Mouse (Mus musculus) forebrain, embryonic 12.5 days (tissue): ENCODE results near the gene Zfp697. TPM values are rescaled to one million over a fixed set of nuclear protein-coding genes. Genes with fewer than 3 reads are reported as not detected.
A peak's percentile ranks its signal among the peaks of the same experiment; 100 is the strongest.
"Not testable (repeated sequence)": the region's sequence is repeated elsewhere in the genome, so short reads cannot be mapped to it uniquely, and the experiment has no call there.

ENCODE experiments used
- ATAC-seq: fragments of 200-750 bp; cut with Nextera tagmentation; 2 replicates; pipeline ENCODE4 v1.8.0; 2017; ENCODE audit warnings: moderate TSS enrichment; ENCODE audit not compliant: low FRiP score
- H3K27ac ChIP-seq: fragments of 300-500 bp; sonication (generic); 2 replicates; pipeline ENCODE4 v1.5.1; 2016; ENCODE audit warnings: mild to moderate bottlenecking
- H3K27me3 ChIP-seq: fragments of 300-500 bp; sonication (generic); 2 replicates; pipeline ENCODE4 v1.6.1; 2016; ENCODE audit warnings: mild to moderate bottlenecking
- H3K36me3 ChIP-seq: fragments of 300-500 bp; sonication (generic); replicated peaks from 2 replicates; pipeline ENCODE4 v1.6.1; 2016; ENCODE audit warnings: mild to moderate bottlenecking
- H3K4me1 ChIP-seq: fragments of 300-500 bp; sonication (generic); 2 replicates; pipeline ENCODE4 v1.6.1; 2016
- H3K4me2 ChIP-seq: fragments of 300-500 bp; sonication (generic); 2 replicates; pipeline ENCODE4 v1.6.1; 2016; ENCODE audit warnings: mild to moderate bottlenecking, moderate library complexity
- H3K4me3 ChIP-seq: fragments of 300-500 bp; sonication (generic); replicated peaks from 2 replicates; pipeline ENCODE4 v1.5.1; 2016; ENCODE audit warnings: mild to moderate bottlenecking
- H3K9ac ChIP-seq: fragments of 300-500 bp; sonication (generic); 2 replicates; pipeline ENCODE4 v1.6.1; 2016; ENCODE audit warnings: mild to moderate bottlenecking
- H3K9me3 ChIP-seq: fragments of 300-500 bp; sonication (generic); 2 replicates; pipeline ENCODE4 v1.6.1; 2016
- WGBS: fragments of 180-500 bp; shearing (Covaris S2); methylation state at CpG from one replicate; pipeline ENCODE4 v1.1.7; 2016; 5-methylcytosine and 5-hydroxymethylcytosine counted together
- polyA plus RNA-seq: library from polyadenylated mRNA; unstranded; fragments of >200 nt; fragmentation: Nextera tagmentation; extraction: Ambion mirVana; gene quantifications from 2 replicates; pipeline ENCODE4 v1.2.1, GENCODE M21; 2016

Gene Zfp697
- polyA plus RNA-seq, 1 experiment from 2014 or later: 9.8 TPM

- H3K4me3 ChIP-seq: no peak overlapping the region
- H3K4me1 ChIP-seq: peaks cover 5% of the 10 kb centered on the region
- no peaks in the 10 kb centered on the region for H3K27me3 ChIP-seq
- H3K9ac ChIP-seq: no peak overlapping the region
- H3K36me3 ChIP-seq: no peaks in the 10 kb centered on the region
- H3K27ac ChIP-seq: no peak overlapping the region
- WGBS: 91% methylated on average over 4 of the region's 4 CpGs
- H3K9me3 ChIP-seq: no peaks in the 10 kb centered on the region
- ATAC-seq: no peak
- no peak overlapping the region for H3K4me2 ChIP-seq
Observed at GRCm38 (mm10) chr3:98378267-98378666, 4.0 kb upstream of the Zfp697 start.

GRCm38 (mm10) chr3:98379236-98379635, 3.0 kb upstream of the Zfp697 start:
- no peaks in the 10 kb centered on the region for H3K27me3 ChIP-seq
- no peak overlapping the region for H3K4me2 ChIP-seq
- H3K9me3 ChIP-seq: no peaks in the 10 kb centered on the region
- H3K27ac ChIP-seq: no peak overlapping the region
- H3K9ac ChIP-seq: no peak overlapping the region
- H3K4me1 ChIP-seq: peaks cover 15% of the 10 kb centered on the region
- WGBS: 53% methylated on average over 7 of the region's 7 CpGs
- H3K4me3 ChIP-seq: no peak overlapping the region
- H3K36me3 ChIP-seq: no peaks in the 10 kb centered on the region
- no peak for ATAC-seq

GRCm38 (mm10) chr3:98381677-98382245, 500 bp upstream of the Zfp697 start:
- Histone ChIP-seq H3K4me2 (peak overlapping the region; percentile 89), H3K36me3 (no peaks in the 10 kb centered on the region), H3K27me3 (no peaks in the 10 kb centered on the region), H3K9ac (peak overlapping the region; percentile 86), H3K4me3 (peak overlapping the region; percentile 83), H3K27ac (peak overlapping the region; percentile 85), H3K4me1 (peaks cover 20% of the 10 kb centered on the region), H3K9me3 (no peaks in the 10 kb centered on the region)
- ATAC-seq: peak; percentile 10; the same call in 1 of the 2 replicates
- WGBS: 7% methylated on average over 17 of the region's 17 CpGs

- ATAC-seq: peak; percentile 56
- no peaks in the 10 kb centered on the region for H3K9me3 ChIP-seq
- no peaks in the 10 kb centered on the region for H3K36me3 ChIP-seq
- peaks cover 28% of the 10 kb centered on the region for H3K4me1 ChIP-seq
- H3K4me3 ChIP-seq: peak overlapping the region; percentile 83
- 9% methylated on average over 21 of the region's 21 CpGs for WGBS
- H3K9ac ChIP-seq: peak overlapping the region; percentile 86
- peak overlapping the region; percentile 89 for H3K4me2 ChIP-seq
- no peaks in the 10 kb centered on the region for H3K27me3 ChIP-seq
- peak overlapping the region; percentile 85 for H3K27ac ChIP-seq
Observed at GRCm38 (mm10) chr3:98383024-98383790, 946 bp downstream of the Zfp697 start.

- H3K27ac ChIP-seq: no peak overlapping the region
- H3K4me3 ChIP-seq: no peak overlapping the region
- H3K27me3 ChIP-seq: no peaks in the 10 kb centered on the region
- no peak for ATAC-seq
- H3K4me2 ChIP-seq: no peak overlapping the region
- 87% methylated on average over 4 of the region's 4 CpGs for WGBS
- no peaks in the 10 kb centered on the region for H3K9me3 ChIP-seq
- peaks cover 28% of the 10 kb centered on the region for H3K4me1 ChIP-seq
- H3K36me3 ChIP-seq: no peaks in the 10 kb centered on the region
- no peak overlapping the region for H3K9ac ChIP-seq
Observed at GRCm38 (mm10) chr3:98387086-98387485, 4.8 kb downstream of the Zfp697 start.

GRCm38 (mm10) chr3:98387756-98388155, 5.5 kb downstream of the Zfp697 start:
- Histone ChIP-seq H3K27me3 (no peaks in the 10 kb centered on the region), H3K4me3 (no peak overlapping the region), H3K36me3 (no peaks in the 10 kb centered on the region), H3K4me2 (no peak overlapping the region), H3K27ac (no peak overlapping the region), H3K4me1 (peaks cover 28% of the 10 kb centered on the region), H3K9ac (no peak overlapping the region), H3K9me3 (no peaks in the 10 kb centered on the region)
- ATAC-seq: no peak
- WGBS: 87% methylated on average over 7 of the region's 7 CpGs

GRCm38 (mm10) chr3:98389305-98389704, 7.0 kb downstream of the Zfp697 start:
- Histone ChIP-seq H3K4me2 (no peak overlapping the region), H3K36me3 (no peaks in the 10 kb centered on the region), H3K4me1 (peaks cover 12% of the 10 kb centered on the region; the same call in 1 of the 2 replicates), H3K27ac (no peak overlapping the region), H3K9me3 (no peaks in the 10 kb centered on the region), H3K27me3 (no peaks in the 10 kb centered on the region), H3K4me3 (no peak overlapping the region), H3K9ac (no peak overlapping the region)
- ATAC-seq: no peak
- WGBS: 60% methylated on average over 3 of the region's 3 CpGs

- not testable (repeated sequence) for ATAC-seq, H3K9me3 ChIP-seq, H3K27me3 ChIP-seq, H3K36me3 ChIP-seq, H3K4me1 ChIP-seq, H3K4me2 ChIP-seq, H3K4me3 ChIP-seq, H3K27ac ChIP-seq, H3K9ac ChIP-seq
- WGBS: 95% methylated on average over 9 of the region's 9 CpGs
Observed at GRCm38 (mm10) chr3:98404268-98404895, 22.1 kb downstream of the Zfp697 start.

GRCm38 (mm10) chr3:98405877-98406276, 23.6 kb downstream of the Zfp697 start:
- not testable (repeated sequence) for H3K4me1 ChIP-seq, H3K27ac ChIP-seq, H3K4me3 ChIP-seq, H3K9ac ChIP-seq, H3K4me2 ChIP-seq, H3K36me3 ChIP-seq, ATAC-seq, H3K9me3 ChIP-seq, H3K27me3 ChIP-seq
- 94% methylated on average over 6 of the region's 6 CpGs for WGBS

- not testable (repeated sequence) for ATAC-seq, H3K4me3 ChIP-seq
Observed at GRCm38 (mm10) chr3:98406569-98407144, 24.4 kb downstream of the Zfp697 start.

GRCm38 (mm10) chr3:98407261-98407780, 25.1 kb downstream of the Zfp697 start:
- H3K4me1 ChIP-seq, H3K9me3 ChIP-seq, H3K36me3 ChIP-seq, H3K27ac ChIP-seq, H3K27me3 ChIP-seq, ATAC-seq, H3K9ac ChIP-seq, H3K4me2 ChIP-seq, H3K4me3 ChIP-seq: not testable (repeated sequence)
- 69% methylated on average over 5 of the region's 5 CpGs for WGBS

More at GRCm38 (mm10) chr3:98406569-98407144, 24.4 kb downstream of the Zfp697 start:
- H3K9me3 ChIP-seq, H3K9ac ChIP-seq, H3K27me3 ChIP-seq, H3K36me3 ChIP-seq, H3K4me2 ChIP-seq, H3K27ac ChIP-seq, H3K4me1 ChIP-seq: not testable (repeated sequence)
- 71% methylated on average over 12 of the region's 12 CpGs for WGBS
